1 mouse cellular context compared by ENCODE assay signal in the genomic region with DNA sequence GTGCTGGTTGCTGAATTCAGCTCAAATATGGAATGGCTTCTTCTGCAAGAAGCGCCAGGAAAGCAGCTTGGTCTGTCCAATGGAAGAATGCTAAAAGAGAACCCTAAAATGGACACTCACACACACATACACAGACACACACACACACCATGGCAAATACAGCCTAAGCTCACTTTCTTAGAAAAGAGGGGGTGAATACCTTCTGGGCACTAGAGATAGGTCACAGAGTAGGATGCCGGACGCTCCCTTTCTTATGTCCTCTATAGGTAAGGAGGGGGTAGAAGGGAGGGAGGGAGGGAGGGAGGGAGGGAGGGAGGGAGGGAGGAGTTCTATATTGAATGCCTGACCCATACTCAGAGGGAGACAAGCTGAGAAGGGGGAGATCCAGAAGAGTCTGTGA.
TF ChIP-seq lines count a peak whose summit lies in the region.

No protein-coding gene starts in this region.

TF ChIP-seq in MEL, 35 proteins besides CTCF, POLR2A, EP300 and RAD21:
- TF ChIP-seq MAZ (IDR thresholded peaks at IDR 0.05; ENCODE audit: low read depth, low read length) (peak; percentile 55), ZC3H11A (IDR thresholded peaks at IDR 0.05; ENCODE audit: low read depth, low read length) (no peak), SIN3A (IDR thresholded peaks at IDR 0.05; ENCODE audit: low read length) (no peak), MXI1 (IDR thresholded peaks at IDR 0.05; ENCODE audit: low read depth, low read length) (0 out of 2 replicates have a peak, but pooled peaks have one; percentile 34), TCF12 (IDR thresholded peaks at IDR 0.05; ENCODE audit: low read depth, low read length) (0 out of 2 replicates have a peak, but pooled peaks have one; percentile 6), ETS1 (IDR thresholded peaks at IDR 0.05; ENCODE audit: low read depth, low read length) (no peak), NELFE (IDR thresholded peaks at IDR 0.05; ENCODE audit: low read depth, low read length) (no peak), GATA1 (IDR thresholded peaks at IDR 0.05; ENCODE audit: low read depth, low read length) (no peak), MEF2A (IDR thresholded peaks at IDR 0.05; ENCODE audit: extremely low read depth, insufficient replicate concordance, low read depth, low read length, poor library complexity, severe bottlenecking) (no peak), E2F4 (IDR thresholded peaks at IDR 0.05; ENCODE audit: borderline replicate concordance, low read depth, low read length) (no peak), BHLHE40 (IDR thresholded peaks at IDR 0.05; ENCODE audit: borderline replicate concordance, low read depth, low read length) (no peak), GABPA (IDR thresholded peaks at IDR 0.05; ENCODE audit: low read depth, low read length) (no peak), USF1 (IDR thresholded peaks at IDR 0.05; ENCODE audit: low read depth, low read length) (no peak), ZNF384 (IDR thresholded peaks at IDR 0.05; ENCODE audit: low read depth, low read length) (no peak), ZKSCAN1 (IDR thresholded peaks at IDR 0.05; ENCODE audit: low read depth, low read length) (no peak), JUND (IDR thresholded peaks at IDR 0.05; ENCODE audit: low read depth, low read length) (no peak), ELF1 (IDR thresholded peaks at IDR 0.05; ENCODE audit: low read depth, low read length) (no peak), ZMIZ1 (IDR thresholded peaks at IDR 0.05; ENCODE audit: low read depth, low read length) (0 out of 2 replicates have a peak, but pooled peaks have one; percentile 20), POLR2AphosphoS5 (IDR thresholded peaks at IDR 0.05; ENCODE audit: borderline replicate concordance, low read depth, low read length) (no peak), USF2 (IDR thresholded peaks at IDR 0.05; ENCODE audit: borderline replicate concordance in 1 of 2, insufficient read depth in 1 of 2, low read depth in 1 of 2, low read length in 2 of 2) (no peak), UBTF (IDR thresholded peaks at IDR 0.05; ENCODE audit: borderline replicate concordance, insufficient read depth, low read depth, low read length) (no peak), MAFK (IDR thresholded peaks at IDR 0.05; ENCODE audit: borderline replicate concordance, low read depth, low read length) (no peak)
